Mouse (Mus musculus) megakaryocyte, embryonic 14.5 days (primary cell): Measurements from ENCODE around the gene Wdr66. TPM values are rescaled to one million over a fixed set of nuclear protein-coding genes. Genes with fewer than 3 reads are reported as not detected.
"Not testable (repeated sequence)": the region's sequence is repeated elsewhere in the genome, so short reads cannot be mapped to it uniquely, and the experiment has no call there.

Source experiments
- H3K27me3 ChIP-seq: replicated peaks from 2 replicates; pipeline ENCODE3; 2012; ENCODE audit warnings: inconsistent platforms
- H3K36me3 ChIP-seq: replicated peaks from 2 replicates; pipeline ENCODE3; 2012; ENCODE audit warnings: low read length, inconsistent platforms, mixed read lengths
- H3K4me1 ChIP-seq: 2 replicates; pipeline ENCODE4 v1.6.1; 2012; ENCODE audit warnings: inconsistent platforms
- H3K4me3 ChIP-seq: replicated peaks from 2 replicates; pipeline ENCODE3; 2012; ENCODE audit warnings: moderate library complexity, mild to moderate bottlenecking, inconsistent platforms
- H3K9me3 ChIP-seq: 2 replicates; pipeline ENCODE4 v1.6.1; 2012; ENCODE audit warnings: inconsistent platforms
- FLI1 ChIP-seq: IDR thresholded peaks from 2 replicates; pipeline ENCODE4 v1.6.1; 2012; ENCODE audit warnings: low read length, inconsistent platforms, mixed read lengths
- GATA1 ChIP-seq: IDR thresholded peaks from 3 replicates; pipeline ENCODE4 v1.6.1; 2012; ENCODE audit warnings: mixed read lengths, low read length, inconsistent platforms, borderline replicate concordance
- polyA plus RNA-seq: library from polyadenylated mRNA; stranded (reverse); fragments of >175 nt; gene quantifications from 2 replicates; pipeline ENCODE4 v1.2.3, GENCODE M21; 2012; ENCODE audit warnings: low replicate concordance; ENCODE audit not compliant: insufficient read depth

Wdr66 gene
- 0.08 TPM in 1 of 2 replicates, not detected in the other for polyA plus RNA-seq

GRCm38 (mm10) chr5:123251834-123252233, at the start of gene Wdr66:
Gene Wdr66 (plus strand): TSS chr5:123252102.
- peak within 1 kb of the TSS; percentile 77 for H3K4me3 ChIP-seq

GRCm38 (mm10) chr5:123202771-123203170, 49.1 kb upstream of the Wdr66 start:
- not testable (repeated sequence) for H3K27me3 ChIP-seq, H3K4me3 ChIP-seq, H3K9me3 ChIP-seq, H3K36me3 ChIP-seq, H3K4me1 ChIP-seq

More at GRCm38 (mm10) chr5:123251834-123252233, at the start of gene Wdr66:
- no peak for TF ChIP-seq GATA1
- TF ChIP-seq FLI1 = no peak
- Histone ChIP-seq H3K9me3 (no peaks in the 10 kb centered on the region), H3K27me3 (peaks cover 2% of the 10 kb centered on the region), H3K36me3 (peaks cover 33% of the 10 kb centered on the region), H3K4me1 (peaks cover 20% of the 10 kb centered on the region)

DNA sequence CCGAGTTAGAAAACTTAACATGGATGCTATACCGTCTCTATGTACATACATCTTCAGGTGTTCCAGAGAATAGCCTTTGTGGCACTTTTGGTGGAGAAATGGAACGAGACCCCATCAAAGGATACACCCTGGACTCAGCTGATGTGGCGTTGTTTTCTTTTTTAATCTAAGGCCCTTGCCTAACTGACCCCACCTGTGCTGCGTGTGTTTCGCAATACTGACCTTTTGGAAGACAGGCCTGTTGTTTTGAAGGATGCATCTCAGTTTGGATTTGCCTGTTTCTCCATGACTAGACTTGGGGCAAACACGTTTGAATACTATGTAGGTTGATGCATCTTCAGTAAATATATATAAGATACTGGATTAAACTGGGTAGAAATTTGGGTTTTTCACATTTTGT, 48.3 kb upstream of the Wdr66 start:
- not testable (repeated sequence) for H3K4me3 ChIP-seq, H3K4me1 ChIP-seq, H3K36me3 ChIP-seq, H3K9me3 ChIP-seq, H3K27me3 ChIP-seq

GRCm38 (mm10) chr5:123222346-123223050, 29.4 kb upstream of the Wdr66 start:
- H3K4me3 ChIP-seq, H3K36me3 ChIP-seq, H3K9me3 ChIP-seq, H3K27me3 ChIP-seq, H3K4me1 ChIP-seq: not testable (repeated sequence)

DNA sequence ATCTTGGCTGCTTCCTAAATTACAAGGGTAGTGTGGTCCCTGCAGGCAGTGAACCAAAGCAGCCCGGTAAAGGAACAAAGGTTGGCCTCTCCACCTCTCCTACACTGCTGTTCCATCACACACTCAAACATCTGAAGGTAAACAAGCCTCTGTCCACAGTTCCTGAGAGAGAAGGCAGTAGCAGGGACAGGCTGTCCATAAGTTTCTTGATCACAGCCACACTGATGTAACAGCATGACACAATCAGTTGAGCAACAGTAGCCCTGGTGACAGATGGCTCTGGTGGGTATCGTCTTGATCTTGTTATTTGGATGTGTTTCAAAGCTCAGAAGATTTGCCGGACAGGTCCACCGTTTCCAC, 28.9 kb upstream of the Wdr66 start:
- Histone ChIP-seq H3K4me3 (no peak overlapping the region), H3K9me3 (peaks cover 8% of the 10 kb centered on the region; the same call in 1 of the 2 replicates), H3K4me1 (peaks cover 3% of the 10 kb centered on the region), H3K36me3 (no peaks in the 10 kb centered on the region), H3K27me3 (no peaks in the 10 kb centered on the region)
- no peak for TF ChIP-seq GATA1

DNA sequence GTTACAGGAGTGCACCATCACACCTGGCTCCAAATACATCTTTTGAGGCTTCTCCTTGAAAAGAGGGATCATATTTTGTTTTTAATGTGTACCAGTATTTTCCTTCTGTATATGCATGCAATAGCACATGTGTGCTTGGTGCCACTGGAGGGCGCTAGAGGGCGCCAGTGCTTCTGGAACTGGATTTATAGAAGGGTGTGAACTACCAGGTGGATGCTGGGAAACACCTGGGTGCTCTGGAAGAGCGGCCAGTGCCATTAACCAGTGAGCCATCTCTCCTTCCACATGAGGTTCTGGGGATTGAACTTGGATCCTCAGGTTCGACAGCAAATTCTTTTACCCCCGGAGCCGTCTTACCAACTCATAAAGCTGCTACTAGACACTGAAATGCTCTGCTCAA, 28.0 kb upstream of the Wdr66 start:
- not testable (repeated sequence) for H3K9me3 ChIP-seq, H3K4me3 ChIP-seq, H3K4me1 ChIP-seq, H3K36me3 ChIP-seq, H3K27me3 ChIP-seq

- TF ChIP-seq GATA1 (no peak), FLI1 (no peak)
- H3K9me3 ChIP-seq = no peaks in the 10 kb centered on the region
- no peak overlapping the region for H3K4me3 ChIP-seq
- no peaks in the 10 kb centered on the region for H3K27me3 ChIP-seq
- peaks cover 4% of the 10 kb centered on the region for H3K36me3 ChIP-seq
- peaks cover 32% of the 10 kb centered on the region for H3K4me1 ChIP-seq
Observed at GRCm38 (mm10) chr5:123226851-123227250, 25.1 kb upstream of the Wdr66 start.

DNA sequence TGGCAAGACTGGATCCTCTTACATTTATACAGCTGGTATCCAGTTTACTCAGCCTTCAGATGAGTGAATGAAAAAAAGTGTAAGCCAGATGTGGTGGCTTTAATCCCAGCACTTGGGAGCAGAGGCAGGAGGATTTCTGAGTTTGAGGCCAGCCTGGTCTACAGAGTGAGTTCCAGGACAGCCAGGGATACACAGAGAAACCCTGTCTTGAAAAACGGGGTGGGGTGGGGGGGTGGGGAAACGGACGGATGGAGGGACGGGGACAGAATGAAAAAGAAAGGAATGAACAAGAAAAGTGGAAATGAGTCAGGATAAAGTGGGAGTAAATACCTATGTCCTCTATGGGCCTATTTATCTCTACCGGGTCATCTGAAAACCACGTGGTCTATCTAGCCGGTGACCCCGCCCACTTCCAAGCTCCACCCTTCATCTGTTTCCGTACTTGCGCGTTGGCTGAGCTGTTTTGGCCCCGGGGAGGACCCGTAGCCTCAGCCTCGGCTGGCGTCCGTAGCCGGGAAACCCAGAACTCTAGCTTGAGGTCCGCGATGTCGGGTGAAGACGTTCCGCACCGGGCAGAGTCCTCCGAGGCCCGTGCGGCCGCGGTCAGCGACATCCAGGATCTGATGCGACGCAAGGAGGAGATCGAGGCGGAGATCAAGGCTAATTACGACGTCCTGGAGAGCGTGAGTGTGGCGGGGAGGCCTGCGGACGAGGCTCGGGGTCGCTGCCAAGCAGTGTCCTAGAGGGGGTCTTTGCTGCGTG, 24.0 kb upstream of the Wdr66 start:
- Histone ChIP-seq H3K36me3 (peaks cover 9% of the 10 kb centered on the region), H3K4me1 (peaks cover 43% of the 10 kb centered on the region)

GRCm38 (mm10) chr5:123228524-123228922, 23.4 kb upstream of the Wdr66 start:
- Histone ChIP-seq H3K4me3 (peak overlapping the region; percentile 97), H3K36me3 (peaks cover 15% of the 10 kb centered on the region), H3K27me3 (no peaks in the 10 kb centered on the region), H3K4me1 (peaks cover 46% of the 10 kb centered on the region), H3K9me3 (no peaks in the 10 kb centered on the region)
- TF ChIP-seq FLI1 = no peak
- no peak for TF ChIP-seq GATA1

More for the DNA sequence above, 24.0 kb upstream of the Wdr66 start:
- Histone ChIP-seq H3K27me3 (no peaks in the 10 kb centered on the region), H3K9me3 (no peaks in the 10 kb centered on the region), H3K4me3 (peak overlapping the region; percentile 97)
- peak; percentile 32; the same call in 1 of the 3 replicates for TF ChIP-seq GATA1
- TF ChIP-seq FLI1 = no peak

- no peaks in the 10 kb centered on the region for H3K27me3 ChIP-seq
- no peaks in the 10 kb centered on the region for H3K9me3 ChIP-seq
- H3K36me3 ChIP-seq = peaks cover 21% of the 10 kb centered on the region
- peaks cover 48% of the 10 kb centered on the region for H3K4me1 ChIP-seq
- TF ChIP-seq GATA1 = no peak
- no peak for TF ChIP-seq FLI1
- peak overlapping the region; percentile 83 for H3K4me3 ChIP-seq
Observed at GRCm38 (mm10) chr5:123229296-123229695, 22.6 kb upstream of the Wdr66 start.

- Histone ChIP-seq H3K4me1 (peaks cover 48% of the 10 kb centered on the region), H3K9me3 (no peaks in the 10 kb centered on the region), H3K36me3 (peaks cover 50% of the 10 kb centered on the region), H3K4me3 (no peak overlapping the region), H3K27me3 (no peaks in the 10 kb centered on the region)
- TF ChIP-seq GATA1 = no peak
- no peak for TF ChIP-seq FLI1
Observed at GRCm38 (mm10) chr5:123232180-123232579, 19.7 kb upstream of the Wdr66 start.
